Comparison of ENCODE assay signal across 18 mouse cellular contexts in genomic region chr8:117209150-117209549, GRCm38 (mm10). TPM values are rescaled to one million over a fixed set of nuclear protein-coding genes. Genes with fewer than 3 reads are reported as not detected.
DNase-seq lines count a peak whose midpoint lies in the region; ATAC-seq lines count a peak whose summit lies in the region.
"Had no signal": no experiment of that assay in that cellular context is flagged by ENCODE, and none has a peak within 500 bp of the region (broad histone marks: within the 10 kb centered on the region; RNA-seq: fewer than 3 reads in every experiment).

No protein-coding gene starts in this region.

- H3K4me3 ChIP-seq in midbrain, embryonic 11.5 days (ENCODE audit: low read depth, low read length) = no peak overlapping the region
- H3K4me3 ChIP-seq in midbrain, embryonic 13.5 days (replicated peaks) = no peak overlapping the region
- H3K4me3 ChIP-seq in forebrain, embryonic 16.5 days (replicated peaks; ENCODE audit: low read length) = no peak overlapping the region
- H3K4me3 ChIP-seq: forebrain, embryonic 12.5 days; limb, embryonic 15.5 days; neural tube, embryonic 15.5 days had no signal

- no peaks in the 10 kb centered on the region for H3K27me3 ChIP-seq in midbrain, embryonic 11.5 days (ENCODE audit: control insufficient read depth, insufficient read depth, low read length)
- no peaks in the 10 kb centered on the region for H3K27me3 ChIP-seq in midbrain, embryonic 13.5 days
- no peaks in the 10 kb centered on the region for H3K27me3 ChIP-seq in forebrain, embryonic 16.5 days (replicated peaks; ENCODE audit: control insufficient read depth, insufficient read depth, low read length)
- H3K27me3 ChIP-seq: forebrain, embryonic 12.5 days; limb, embryonic 15.5 days; neural tube, embryonic 15.5 days had no signal

- H3K27ac ChIP-seq in midbrain, embryonic 11.5 days (ENCODE audit: low read depth, low read length) = no peak overlapping the region
- no peak overlapping the region for H3K27ac ChIP-seq in midbrain, embryonic 13.5 days
- H3K27ac ChIP-seq in forebrain, embryonic 16.5 days (ENCODE audit: low read length) = no peak overlapping the region
- H3K27ac ChIP-seq: forebrain, embryonic 12.5 days; hindbrain, postnatal 0 days; limb, embryonic 15.5 days; neural tube, embryonic 15.5 days had no signal

- no peak for ATAC-seq in midbrain, embryonic 11.5 days (ENCODE audit: low FRiP score)
- no peak for ATAC-seq in midbrain, embryonic 13.5 days
- peak; percentile 60 for ATAC-seq in CD4-positive, CD25-positive, alpha-beta regulatory T cell, adult 4 months
- peak; percentile 88 for ATAC-seq in granulocyte monocyte progenitor cell, adult 5-6 weeks (replicated peaks; ENCODE audit: poor library complexity, severe bottlenecking)
- peak; percentile 66; the same call in 1 of the 2 replicates for ATAC-seq in neutrophil, adult 5-6 weeks (ENCODE audit: extremely low read depth, insufficient number of reproducible peaks, low FRiP score, poor library complexity, severe bottlenecking)
- no peak for ATAC-seq in forebrain, embryonic 16.5 days
- ATAC-seq: hindbrain, postnatal 0 days; intestine, postnatal 0 days had no signal

- H3K4me2 ChIP-seq in midbrain, embryonic 11.5 days = no peak overlapping the region
- no peak overlapping the region for H3K4me2 ChIP-seq in midbrain, embryonic 13.5 days (replicated peaks)
- no peak overlapping the region for H3K4me2 ChIP-seq in forebrain, embryonic 16.5 days (ENCODE audit: low read length)
- H3K4me2 ChIP-seq: forebrain, embryonic 12.5 days; limb, embryonic 15.5 days; neural tube, embryonic 15.5 days had no signal

- H3K36me3 ChIP-seq in midbrain, embryonic 11.5 days (ENCODE audit: control insufficient read depth, insufficient read depth, low read length) = peaks cover 2% of the 10 kb centered on the region; the same call in 1 of the 2 replicates
- peaks cover 29% of the 10 kb centered on the region for H3K36me3 ChIP-seq in midbrain, embryonic 13.5 days
- H3K36me3 ChIP-seq in forebrain, embryonic 16.5 days (ENCODE audit: control insufficient read depth, insufficient read depth) = 0 out of 2 replicates have a peak, but pooled peaks cover 2% of the 10 kb centered on the region

- DNase-seq in midbrain, embryonic 11.5 days (ENCODE audit: low spot score, missing footprints) = peak; percentile 4
- no peak for DNase-seq in kidney, postnatal 14 days
- DNase-seq in thymus, postnatal 10 days (ENCODE audit: low spot score in 2 of 2) = no peak
- DNase-seq: cerebellum, adult 9-11 months; gastrocnemius, postnatal 25 days; lung, postnatal 36 days; right cerebral cortex, postnatal 14 days; thymus, postnatal 36 days had no signal

- 90% methylated on average over 12 of the region's 12 CpGs for WGBS in midbrain, embryonic 11.5 days
- 93% methylated on average over 12 of the region's 12 CpGs for WGBS in midbrain, embryonic 13.5 days
- 94% methylated on average over 12 of the region's 12 CpGs for WGBS in forebrain, embryonic 16.5 days

- H3K4me1 ChIP-seq in midbrain, embryonic 11.5 days (ENCODE audit: control insufficient read depth, insufficient read depth, low read length) = no peaks in the 10 kb centered on the region
- H3K4me1 ChIP-seq in midbrain, embryonic 13.5 days (replicated peaks) = no peaks in the 10 kb centered on the region
- H3K4me1 ChIP-seq in forebrain, embryonic 16.5 days (replicated peaks; ENCODE audit: control insufficient read depth, insufficient read depth, low read length) = no peaks in the 10 kb centered on the region
- H3K4me1 ChIP-seq: forebrain, embryonic 12.5 days; limb, embryonic 15.5 days; neural tube, embryonic 15.5 days had no signal

- no peak overlapping the region for H3K9ac ChIP-seq in midbrain, embryonic 11.5 days (ENCODE audit: low read length)
- no peak overlapping the region for H3K9ac ChIP-seq in midbrain, embryonic 13.5 days (replicated peaks)
- no peak overlapping the region for H3K9ac ChIP-seq in forebrain, embryonic 16.5 days (replicated peaks; ENCODE audit: low read depth, low read length)
- H3K9ac ChIP-seq: forebrain, embryonic 12.5 days; limb, embryonic 15.5 days; neural tube, embryonic 15.5 days had no signal

- H3K9me3 ChIP-seq in midbrain, embryonic 11.5 days (ENCODE audit: control insufficient read depth, low read length) = no peaks in the 10 kb centered on the region
- no peaks in the 10 kb centered on the region for H3K9me3 ChIP-seq in midbrain, embryonic 13.5 days
- no peaks in the 10 kb centered on the region for H3K9me3 ChIP-seq in forebrain, embryonic 16.5 days (ENCODE audit: control insufficient read depth, low read length)
- H3K9me3 ChIP-seq: forebrain, embryonic 12.5 days; limb, embryonic 15.5 days; neural tube, embryonic 15.5 days had no signal

RNA-seq across cellular contexts. Expression of gene Cmip, which starts 47.7 kb away (rescaled TPM):
- 23.7 and 28.5 TPM in 2 replicates for polyA plus RNA-seq in midbrain, embryonic 11.5 days (2014; fragmentation: Nextera tagmentation; extraction: Ambion mirVana)
- 65.3 and 71.7 TPM in 2 replicates for polyA plus RNA-seq in midbrain, embryonic 13.5 days (2015; fragmentation: Nextera tagmentation; extraction: Ambion mirVana)
- 10 to 100 TPM; 28.6 to 31.0 TPM for polyA plus RNA-seq in CD4-positive, CD25-positive, alpha-beta regulatory T cell, adult 4 months (2017; shearing (Covaris generic))
- total RNA-seq in granulocyte monocyte progenitor cell, adult 5-6 weeks (2014; fragmentation: Nextera tagmentation) = 30.7 and 49.5 TPM in 2 replicates
- total RNA-seq in granulocyte monocyte progenitor cell, adult 5-6 weeks (2017) = 6.0 and 11.8 TPM in 2 replicates
- total RNA-seq in neutrophil, adult 5-6 weeks (2017) = 70.7 and 74.6 TPM in 2 replicates
- polyA plus RNA-seq in forebrain, embryonic 16.5 days (2015; fragmentation: Nextera tagmentation; extraction: Ambion mirVana) = 80.1 and 98.1 TPM in 2 replicates

RNA-seq across cellular contexts. Expression of gene Gan, which starts 51.2 kb away (rescaled TPM):
- 2.2 and 2.3 TPM in 2 replicates for polyA plus RNA-seq in midbrain, embryonic 11.5 days (2014; fragmentation: Nextera tagmentation; extraction: Ambion mirVana)
- polyA plus RNA-seq in midbrain, embryonic 13.5 days (2015; fragmentation: Nextera tagmentation; extraction: Ambion mirVana) = 2.9 and 3.0 TPM in 2 replicates
- polyA plus RNA-seq in CD4-positive, CD25-positive, alpha-beta regulatory T cell, adult 4 months (2017; shearing (Covaris generic)) = 1 to 10 TPM; 2.0 to 2.1 TPM
- 5.9 and 7.6 TPM in 2 replicates for total RNA-seq in granulocyte monocyte progenitor cell, adult 5-6 weeks (2014; fragmentation: Nextera tagmentation)
- total RNA-seq in granulocyte monocyte progenitor cell, adult 5-6 weeks (2017) = 3.4 and 6.4 TPM in 2 replicates
- total RNA-seq in neutrophil, adult 5-6 weeks (2017) = 3.6 and 4.1 TPM in 2 replicates
- polyA plus RNA-seq in forebrain, embryonic 16.5 days (2015; fragmentation: Nextera tagmentation; extraction: Ambion mirVana) = 3.5 and 3.7 TPM in 2 replicates

Comparison
In these comparisons a context has a peak if more than half of its experiments do, and no peak if none do; other contexts are left out.
1. ATAC-seq: peak in CD4-positive, CD25-positive, alpha-beta regulatory T cell, adult 4 months (single experiment), granulocyte monocyte progenitor cell, adult 5-6 weeks (single experiment) and neutrophil, adult 5-6 weeks (single experiment); none in midbrain, embryonic 11.5 days (single experiment), midbrain, embryonic 13.5 days (single experiment) and forebrain, embryonic 16.5 days (single experiment).